Mouse (Mus musculus) liver, postnatal 0 days (tissue): Measurements from ENCODE around the gene Xrcc4.
"Not testable (repeated sequence)": the region's sequence is repeated elsewhere in the genome, so short reads cannot be mapped to it uniquely, and the experiment has no call there.

Source experiments
- CTCF ChIP-seq: sonication (generic); IDR thresholded peaks from 2 replicates; pipeline ENCODE4 v1.5.1; 2016; ENCODE audit warnings: antibody characterized with exemption, low read depth
- EP300 ChIP-seq: IDR thresholded peaks from 2 replicates; pipeline ENCODE4 v1.6.1; 2016; ENCODE audit warnings: antibody characterized with exemption, low read depth, mild to moderate bottlenecking

DNA sequence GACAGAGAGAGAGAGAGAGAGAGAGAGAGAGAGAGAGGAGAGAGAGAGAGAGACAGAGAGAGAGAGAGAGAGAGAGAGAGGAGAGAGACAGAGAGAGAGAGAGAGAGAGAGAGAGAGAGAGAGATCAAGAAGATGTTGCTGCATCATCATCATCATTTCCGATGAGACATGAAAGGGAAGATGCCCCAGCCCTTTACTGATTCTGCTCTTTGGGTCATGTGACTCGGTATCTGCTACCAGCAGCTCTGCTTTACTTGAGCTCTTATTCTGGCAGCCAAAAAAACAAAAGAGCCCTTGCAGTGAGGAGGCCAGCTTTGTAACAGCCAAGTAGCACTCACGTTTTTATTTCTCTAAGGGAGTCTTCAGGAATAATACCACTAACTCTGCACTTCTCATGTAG, 338.8 kb downstream of the Xrcc4 start:
- not testable (repeated sequence) for TF ChIP-seq CTCF, EP300
